Mouse (Mus musculus) midbrain, embryonic 16.5 days (tissue): ENCODE measurements at regions not wholly inside any gene's neighbourhood (a gene's known extent, or its start where the extent isn't known, plus 50 kb on each side); places are given as distances from the start of the nearest gene placed in this dataset.

Source experiments
- ATAC-seq: fragments of 200-750 bp; cut with Nextera tagmentation; 2 replicates; pipeline ENCODE4 v1.8.0; 2017; ENCODE audit warnings: moderate TSS enrichment
- H3K27ac ChIP-seq: fragments of 300-500 bp; sonication (generic); 2 replicates; pipeline ENCODE4 v1.5.1; 2014; ENCODE audit warnings: mild to moderate bottlenecking, low read length, mixed read lengths
- H3K27me3 ChIP-seq: fragments of 300-500 bp; sonication (generic); 2 replicates; pipeline ENCODE4 v1.6.1; 2014; ENCODE audit warnings: low read depth, low read length, mixed read lengths; ENCODE audit not compliant: control insufficient read depth, insufficient read depth
- H3K36me3 ChIP-seq: fragments of 300-500 bp; sonication (generic); 2 replicates; pipeline ENCODE4 v1.6.1; 2014; ENCODE audit warnings: mild to moderate bottlenecking, low read length, moderate library complexity, mixed read lengths; ENCODE audit not compliant: control insufficient read depth, insufficient read depth
- H3K4me1 ChIP-seq: fragments of 300-500 bp; sonication (generic); 2 replicates; pipeline ENCODE4 v1.6.1; 2014; ENCODE audit warnings: mild to moderate bottlenecking, low read length, mixed read lengths; ENCODE audit not compliant: control insufficient read depth, insufficient read depth
- H3K4me2 ChIP-seq: fragments of 300-500 bp; sonication (generic); 2 replicates; pipeline ENCODE4 v1.6.1; 2014; ENCODE audit warnings: mild to moderate bottlenecking, low read length, mixed read lengths
- H3K4me3 ChIP-seq: fragments of 300-500 bp; sonication (generic); 2 replicates; pipeline ENCODE4 v1.5.1; 2014; ENCODE audit warnings: low read depth, mild to moderate bottlenecking, low read length, moderate library complexity, mixed read lengths
- H3K9ac ChIP-seq: fragments of 300-500 bp; sonication (generic); 2 replicates; pipeline ENCODE4 v1.6.1; 2014; ENCODE audit warnings: low read depth, low read length, mixed read lengths
- H3K9me3 ChIP-seq: fragments of 300-500 bp; sonication (generic); replicated peaks from 2 replicates; pipeline ENCODE4 v1.6.1; 2014; ENCODE audit warnings: mild to moderate bottlenecking, low read length, mixed read lengths; ENCODE audit not compliant: control insufficient read depth, poor library complexity, severe bottlenecking
- WGBS: fragments of 180-500 bp; shearing (Covaris S2); extraction: QIAGEN DNeasy Blood & Tissue Kit; methylation state at CpG from one replicate; pipeline ENCODE4 v1.1.7; 2014; 5-methylcytosine and 5-hydroxymethylcytosine counted together

DNA sequence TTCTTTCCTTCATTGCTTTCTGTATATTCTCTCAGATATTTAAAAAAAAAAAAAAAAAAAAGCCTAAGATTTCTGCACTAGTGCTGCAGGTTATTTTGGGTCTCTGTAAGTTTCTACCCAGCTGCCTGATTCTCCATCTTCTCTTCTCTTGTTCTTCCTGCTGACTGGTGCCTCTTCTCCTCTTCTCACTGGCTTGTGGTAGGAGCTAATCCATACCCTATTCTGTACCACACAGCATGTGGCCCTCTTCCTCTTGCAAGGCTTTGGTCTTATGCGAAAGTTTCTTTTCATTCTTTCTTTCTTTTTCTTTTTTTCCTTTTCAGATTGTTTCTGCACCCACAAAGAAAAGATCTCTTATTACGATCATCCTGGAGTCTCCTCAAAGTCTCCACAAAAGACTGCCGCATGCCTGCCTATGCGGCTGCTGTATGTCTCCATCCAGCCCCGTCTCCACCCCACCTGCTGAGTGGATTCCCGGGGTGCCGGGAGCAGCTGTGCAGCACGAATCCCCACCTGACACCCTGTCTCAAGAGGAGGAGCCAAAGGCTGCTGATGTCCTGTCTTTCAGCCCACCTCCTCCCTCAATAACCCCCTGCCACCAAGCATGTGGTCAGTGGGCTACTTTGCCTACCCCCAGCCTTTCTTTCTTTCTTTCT, 66.3 kb downstream of the Ythdf1 start:
- Histone ChIP-seq H3K27me3 (no peaks in the 10 kb centered on the region; the same call in 1 of the 2 replicates), H3K4me2 (peak overlapping the region; percentile 57), H3K27ac (peak overlapping the region; percentile 89), H3K36me3 (no peaks in the 10 kb centered on the region), H3K4me3 (peak overlapping the region; percentile 15), H3K9ac (peak overlapping the region; percentile 62), H3K9me3 (no peaks in the 10 kb centered on the region), H3K4me1 (peaks cover 19% of the 10 kb centered on the region)
- 2% methylated on average over 8 of the region's 8 CpGs for WGBS
- peak; percentile 56 for ATAC-seq

DNA sequence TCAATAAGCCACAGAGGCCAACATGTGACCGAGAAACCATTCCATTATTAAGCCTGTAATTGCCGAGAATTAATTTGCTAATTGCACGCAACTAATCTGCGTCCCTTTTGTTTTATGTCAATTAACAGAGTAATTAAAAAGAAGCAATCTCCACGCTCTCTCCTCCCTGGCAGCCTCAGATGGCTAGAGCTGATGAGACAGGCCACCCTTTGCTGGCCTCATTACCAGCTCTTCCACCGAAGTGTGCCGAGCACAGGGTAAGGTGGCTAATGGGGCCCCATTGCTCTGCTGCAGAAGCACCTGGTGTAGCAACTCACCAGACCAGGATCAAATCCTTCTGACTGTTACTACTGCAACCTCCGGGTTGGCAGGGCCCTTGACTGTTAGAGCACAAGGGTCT, 70.8 kb upstream of the Bhlhe23 start:
- ATAC-seq: no peak
- Histone ChIP-seq H3K9ac (no peak overlapping the region), H3K36me3 (no peaks in the 10 kb centered on the region), H3K4me2 (no peak overlapping the region), H3K9me3 (no peaks in the 10 kb centered on the region), H3K27ac (no peak overlapping the region), H3K27me3 (no peaks in the 10 kb centered on the region), H3K4me3 (no peak overlapping the region), H3K4me1 (peaks cover 2% of the 10 kb centered on the region; the same call in 1 of the 2 replicates)
- 71% methylated on average over 8 of the region's 8 CpGs for WGBS

DNA sequence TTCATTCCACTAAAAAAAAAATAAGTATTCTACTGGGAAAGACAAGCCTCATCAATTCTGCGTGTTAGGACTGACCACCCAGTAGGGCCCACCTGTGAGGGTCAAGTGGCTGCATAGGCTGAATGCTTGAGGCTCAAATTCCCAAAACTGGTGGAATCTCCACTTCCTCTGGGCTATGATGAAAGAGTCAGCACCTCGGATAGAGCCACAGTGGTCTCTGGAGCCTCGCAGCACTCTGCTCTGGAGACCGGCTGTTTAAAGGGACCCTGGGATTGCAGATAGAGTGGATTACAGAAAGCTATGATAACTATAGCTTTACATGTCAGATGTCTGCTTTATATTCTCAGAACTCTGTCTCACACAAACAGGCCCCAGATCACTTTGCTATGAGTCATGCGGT, 68.3 kb upstream of the Bhlhe23 start:
- WGBS: 46% methylated on average over 5 of the region's 5 CpGs
- peaks cover 2% of the 10 kb centered on the region; the same call in 1 of the 2 replicates for H3K4me1 ChIP-seq
- H3K27ac ChIP-seq: no peak overlapping the region
- no peaks in the 10 kb centered on the region for H3K36me3 ChIP-seq
- no peak overlapping the region for H3K4me2 ChIP-seq
- ATAC-seq: no peak
- H3K9me3 ChIP-seq: no peaks in the 10 kb centered on the region
- no peaks in the 10 kb centered on the region for H3K27me3 ChIP-seq
- no peak overlapping the region for H3K9ac ChIP-seq
- no peak overlapping the region for H3K4me3 ChIP-seq

DNA sequence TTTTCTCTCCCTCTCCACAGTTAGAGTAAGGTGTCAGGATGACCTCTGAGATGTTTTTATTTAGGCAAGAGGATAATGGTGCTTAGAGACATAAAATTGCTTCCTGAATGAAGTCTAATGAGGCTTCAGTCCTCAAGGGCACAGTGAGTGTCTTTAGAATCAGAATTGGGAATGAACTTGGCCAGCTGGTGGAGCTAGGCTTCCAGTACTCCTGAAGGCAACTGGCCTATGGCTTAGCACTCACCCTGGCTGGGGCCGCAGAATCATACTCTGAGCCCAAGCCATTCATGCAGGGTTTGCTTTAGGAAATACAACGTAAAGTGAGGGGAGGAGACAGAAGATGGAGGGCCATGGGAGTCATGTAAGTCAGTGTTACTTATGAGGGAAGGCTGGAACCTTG, 67.0 kb upstream of the Bhlhe23 start:
- H3K9ac ChIP-seq: no peak overlapping the region
- H3K9me3 ChIP-seq: no peaks in the 10 kb centered on the region
- H3K4me3 ChIP-seq: no peak overlapping the region
- no peak overlapping the region for H3K27ac ChIP-seq
- peaks cover 2% of the 10 kb centered on the region; the same call in 1 of the 2 replicates for H3K4me1 ChIP-seq
- 53% methylated on average over 2 of the region's 2 CpGs for WGBS
- H3K36me3 ChIP-seq: no peaks in the 10 kb centered on the region
- no peak for ATAC-seq
- H3K4me2 ChIP-seq: no peak overlapping the region
- H3K27me3 ChIP-seq: no peaks in the 10 kb centered on the region

GRCm38 (mm10) chr2:180839126-180839525, 62.4 kb upstream of the Bhlhe23 start:
- no peak overlapping the region for H3K4me2 ChIP-seq
- no peak overlapping the region for H3K4me3 ChIP-seq
- H3K36me3 ChIP-seq: no peaks in the 10 kb centered on the region
- no peak for ATAC-seq
- peaks cover 7% of the 10 kb centered on the region; the same call in 1 of the 2 replicates for H3K4me1 ChIP-seq
- 88% methylated on average over 4 of the region's 4 CpGs for WGBS
- no peak overlapping the region for H3K27ac ChIP-seq
- H3K9ac ChIP-seq: no peak overlapping the region
- H3K27me3 ChIP-seq: no peaks in the 10 kb centered on the region
- H3K9me3 ChIP-seq: no peaks in the 10 kb centered on the region

DNA sequence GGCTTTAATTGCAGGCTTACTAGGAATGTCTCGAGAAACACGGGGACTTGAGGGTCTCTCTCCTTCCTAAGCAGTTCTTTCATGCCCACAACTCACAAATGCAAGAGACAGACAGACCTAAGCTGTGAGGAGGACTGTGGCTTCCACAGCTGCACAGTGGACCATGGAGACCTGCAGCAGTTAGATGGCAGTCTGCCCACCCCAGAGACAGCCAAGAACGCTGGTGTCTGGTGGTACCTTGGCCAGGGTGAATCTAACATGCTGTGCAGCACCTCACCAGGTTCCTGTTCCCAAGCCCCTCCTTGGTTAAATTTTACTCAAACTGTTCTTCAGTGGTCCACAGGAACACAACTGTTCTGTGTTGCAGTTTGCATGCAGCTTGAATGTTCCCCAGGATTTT, 61.3 kb upstream of the Bhlhe23 start:
- Histone ChIP-seq H3K9me3 (no peaks in the 10 kb centered on the region), H3K27me3 (no peaks in the 10 kb centered on the region), H3K27ac (no peak overlapping the region), H3K4me2 (no peak overlapping the region), H3K9ac (no peak overlapping the region), H3K4me3 (no peak overlapping the region), H3K4me1 (0 out of 2 replicates have a peak, but pooled peaks cover 5% of the 10 kb centered on the region), H3K36me3 (no peaks in the 10 kb centered on the region)
- no peak for ATAC-seq
- WGBS: 63% methylated on average over 3 of the region's 3 CpGs

- H3K4me3 ChIP-seq: no peak overlapping the region
- H3K4me2 ChIP-seq: no peak overlapping the region
- H3K9ac ChIP-seq: no peak overlapping the region
- 74% methylated on average over 9 of the region's 9 CpGs for whole genome bisulfite sequencing
- 0 out of 2 replicates have a peak, but pooled peaks have one; percentile 36 for ATAC-seq
- H3K9me3 ChIP-seq: no peaks in the 10 kb centered on the region
- no peaks in the 10 kb centered on the region for H3K27me3 ChIP-seq
- H3K4me1 ChIP-seq: 0 out of 2 replicates have a peak, but pooled peaks cover 5% of the 10 kb centered on the region
- no peaks in the 10 kb centered on the region for H3K36me3 ChIP-seq
- H3K27ac ChIP-seq: peak overlapping the region; percentile 36
Observed at GRCm38 (mm10) chr2:180837318-180837920, 60.7 kb upstream of the Bhlhe23 start.

DNA sequence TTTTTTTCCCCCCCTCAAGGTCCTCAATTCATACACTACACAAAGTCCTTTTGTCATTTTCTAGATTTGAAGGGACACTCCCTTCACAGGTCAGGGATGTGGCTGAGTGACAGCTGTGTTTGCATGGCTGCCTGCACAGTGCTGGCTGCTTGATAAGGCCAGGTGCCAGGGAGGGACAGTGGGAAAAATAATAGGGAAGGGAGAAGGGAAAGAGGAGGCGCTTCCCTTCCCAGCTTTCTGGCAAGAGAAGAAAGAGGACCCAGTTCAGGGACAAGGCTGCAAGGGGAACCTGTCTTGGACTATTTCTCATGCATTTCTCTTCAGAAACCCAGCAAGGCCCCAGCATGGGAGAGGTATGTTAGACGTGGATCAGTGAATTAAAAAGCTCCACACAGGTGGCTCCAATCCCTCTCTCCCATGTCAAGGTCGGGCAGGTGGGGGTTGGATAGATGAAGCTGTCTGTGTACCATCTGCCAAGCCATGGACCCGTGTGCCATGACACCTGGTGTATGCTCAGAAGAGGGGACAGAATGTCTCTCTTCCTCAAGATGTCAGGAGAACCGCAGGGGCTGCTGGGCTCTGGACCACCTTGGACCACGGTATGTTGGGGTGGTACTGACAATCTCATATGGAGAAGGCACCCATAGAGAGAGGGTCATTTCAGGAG, 59.4 kb upstream of the Bhlhe23 start:
- H3K4me1 ChIP-seq: 0 out of 2 replicates have a peak, but pooled peaks cover 5% of the 10 kb centered on the region
- H3K4me2 ChIP-seq: no peak overlapping the region
- no peak overlapping the region for H3K4me3 ChIP-seq
- 81% methylated on average over 6 of the region's 6 CpGs for WGBS
- H3K9ac ChIP-seq: no peak overlapping the region
- no peaks in the 10 kb centered on the region for H3K9me3 ChIP-seq
- no peak for ATAC-seq
- H3K27me3 ChIP-seq: no peaks in the 10 kb centered on the region
- H3K36me3 ChIP-seq: no peaks in the 10 kb centered on the region
- H3K27ac ChIP-seq: no peak overlapping the region

DNA sequence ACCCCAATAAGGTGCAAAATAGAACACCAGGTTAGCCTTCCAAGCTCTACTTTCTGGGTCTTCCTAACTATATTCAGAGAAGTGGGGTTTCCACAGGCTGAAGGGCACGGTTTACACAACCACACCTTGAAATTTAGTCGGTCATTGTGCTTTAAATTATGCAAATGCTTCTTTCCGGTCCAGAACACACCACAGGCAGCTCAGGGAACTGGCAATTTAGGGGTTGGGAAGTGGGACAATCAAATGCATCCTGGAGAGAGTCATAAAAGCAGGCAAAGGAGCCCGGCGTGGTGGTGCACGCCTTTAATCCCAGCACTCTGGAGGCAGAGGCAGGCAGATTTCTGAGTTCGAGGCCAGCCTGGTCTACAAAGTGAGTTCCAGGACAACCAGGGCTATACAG, 56.0 kb upstream of the Bhlhe23 start:
- H3K4me3 ChIP-seq: no peak overlapping the region
- H3K9ac ChIP-seq: no peak overlapping the region
- H3K27ac ChIP-seq: no peak overlapping the region
- no peak for ATAC-seq
- 0 out of 2 replicates have a peak, but pooled peaks cover 3% of the 10 kb centered on the region for H3K4me1 ChIP-seq
- H3K4me2 ChIP-seq: no peak overlapping the region
- H3K9me3 ChIP-seq: no peaks in the 10 kb centered on the region
- no peaks in the 10 kb centered on the region for H3K27me3 ChIP-seq
- WGBS: 77% methylated on average over 7 of the region's 7 CpGs
- no peaks in the 10 kb centered on the region for H3K36me3 ChIP-seq
